Mouse (Mus musculus) bone marrow macrophage, adult 2 months (primary cell): Measurements from ENCODE around the gene Eno3. TPM values are rescaled to one million over a fixed set of nuclear protein-coding genes. Genes with fewer than 3 reads are reported as not detected.

Experiments
- H3K27ac ChIP-seq: 2 replicates; pipeline ENCODE4 v1.5.1; 2012; ENCODE audit warnings: low read depth, low read length; ENCODE audit not compliant: insufficient read depth
- H3K4me1 ChIP-seq: 2 replicates; pipeline ENCODE4 v1.6.1; 2012; ENCODE audit warnings: low read length; ENCODE audit not compliant: control insufficient read depth, insufficient read depth
- H3K4me3 ChIP-seq: 2 replicates; pipeline ENCODE4 v1.5.1; 2012; ENCODE audit warnings: mild to moderate bottlenecking, low read length, moderate library complexity; ENCODE audit not compliant: insufficient read depth
- CTCF ChIP-seq: IDR thresholded peaks from 2 replicates; pipeline ENCODE4 v1.5.1; 2012; ENCODE audit warnings: low read depth, mild to moderate bottlenecking, low read length, moderate library complexity
- POLR2A ChIP-seq: IDR thresholded peaks from 2 replicates; pipeline ENCODE4 v1.6.1; 2012; ENCODE audit warnings: mild to moderate bottlenecking, low read depth, low read length, borderline replicate concordance
- polyA plus RNA-seq: library from polyadenylated mRNA; stranded (reverse); fragments of >200 nt; gene quantifications from 2 replicates; pipeline ENCODE4 v1.2.4, GENCODE M21; 2012; ENCODE audit not compliant: missing spikeins, insufficient read depth, insufficient read length

Eno3 gene
- polyA plus RNA-seq, 1 experiment, result 4.7 TPM

GRCm38 (mm10) chr11:70639976-70640375, 17.0 kb upstream of the Eno3 start:
- Histone ChIP-seq H3K4me1 (no peaks in the 10 kb centered on the region), H3K4me3 (no peak overlapping the region), H3K27ac (no peak overlapping the region)
- TF ChIP-seq CTCF, result no peak
- no peak for TF ChIP-seq POLR2A

- H3K4me3 ChIP-seq, result no peak overlapping the region
- H3K27ac ChIP-seq, result no peak overlapping the region
- TF ChIP-seq POLR2A (no peak), CTCF (no peak)
- peaks cover 8% of the 10 kb centered on the region; the same call in 1 of the 2 replicates for H3K4me1 ChIP-seq
Observed at GRCm38 (mm10) chr11:70641241-70641640, 15.8 kb upstream of the Eno3 start.

- Histone ChIP-seq H3K4me1 (peaks cover 8% of the 10 kb centered on the region; the same call in 1 of the 2 replicates), H3K27ac (no peak overlapping the region), H3K4me3 (no peak overlapping the region)
- TF ChIP-seq POLR2A (no peak), CTCF (no peak)
Observed at GRCm38 (mm10) chr11:70643051-70643450, 14.0 kb upstream of the Eno3 start.

GRCm38 (mm10) chr11:70644564-70645103, 12.4 kb upstream of the Eno3 start:
- no peak overlapping the region for H3K27ac ChIP-seq
- TF ChIP-seq CTCF, result no peak
- no peak for TF ChIP-seq POLR2A
- peaks cover 15% of the 10 kb centered on the region for H3K4me1 ChIP-seq
- H3K4me3 ChIP-seq, result no peak overlapping the region

GRCm38 (mm10) chr11:70645461-70646258, 11.3 kb upstream of the Eno3 start:
- peak overlapping the region; percentile 65 for H3K4me3 ChIP-seq
- peak overlapping the region; percentile 71 for H3K27ac ChIP-seq
- H3K4me1 ChIP-seq, result peaks cover 23% of the 10 kb centered on the region
- TF ChIP-seq CTCF (no peak), POLR2A (no peak)

- Histone ChIP-seq H3K27ac (peak overlapping the region; percentile 71), H3K4me3 (peak overlapping the region; percentile 65), H3K4me1 (peaks cover 28% of the 10 kb centered on the region)
- no peak for TF ChIP-seq CTCF
Observed at GRCm38 (mm10) chr11:70646259-70646555, 10.8 kb upstream of the Eno3 start.

- TF ChIP-seq POLR2A (0 out of 2 replicates have a peak, but pooled peaks have one; percentile 40), CTCF (no peak)
- Histone ChIP-seq H3K4me1 (peaks cover 28% of the 10 kb centered on the region), H3K27ac (peak within 1 kb of the TSS; percentile 97), H3K4me3 (peak within 1 kb of the TSS; percentile 92)
Observed at GRCm38 (mm10) chr11:70646691-70647650, 10.0 kb upstream of the Eno3 start, which contains the start of the genes Rnf167 and Slc25a11. Gene Rnf167 (plus strand): TSS chr11:70647235. Gene Slc25a11 (minus strand): TSS chr11:70647479.

GRCm38 (mm10) chr11:70647716-70648420, 9.1 kb upstream of the Eno3 start:
- H3K4me3 ChIP-seq, result peak overlapping the region; percentile 92
- peaks cover 28% of the 10 kb centered on the region for H3K4me1 ChIP-seq
- H3K27ac ChIP-seq, result peak overlapping the region; percentile 97
- no peak for TF ChIP-seq CTCF
- TF ChIP-seq POLR2A, result no peak

GRCm38 (mm10) chr11:70648512-70648911, 8.5 kb upstream of the Eno3 start:
- no peak for TF ChIP-seq POLR2A
- TF ChIP-seq CTCF, result no peak
- Histone ChIP-seq H3K27ac (peak overlapping the region; percentile 97; the same call in 1 of the 2 replicates), H3K4me3 (peak overlapping the region; percentile 92), H3K4me1 (peaks cover 28% of the 10 kb centered on the region)
